Mouse (Mus musculus) embryonic facial prominence, embryonic 15.5 days (tissue): ENCODE measurements around the gene Dnase2b. TPM values are rescaled to one million over a fixed set of nuclear protein-coding genes. Genes with fewer than 3 reads are reported as not detected.

Source experiments
- ATAC-seq: fragments of 200-750 bp; cut with Nextera tagmentation; 2 replicates; pipeline ENCODE4 v1.8.0; 2017; ENCODE audit warnings: low read depth, moderate TSS enrichment; ENCODE audit not compliant: insufficient number of reproducible peaks, low FRiP score, low TSS enrichment
- H3K27ac ChIP-seq: fragments of 300-500 bp; sonication (generic); replicated peaks from 2 replicates; pipeline ENCODE4 v1.5.1; 2015; ENCODE audit warnings: mild to moderate bottlenecking, inconsistent platforms
- H3K27me3 ChIP-seq: fragments of 300-500 bp; sonication (generic); 2 replicates; pipeline ENCODE4 v1.6.1; 2015; ENCODE audit warnings: inconsistent platforms
- H3K36me3 ChIP-seq: fragments of 300-500 bp; sonication (generic); 2 replicates; pipeline ENCODE4 v1.6.1; 2015; ENCODE audit warnings: mild to moderate bottlenecking, inconsistent platforms
- H3K4me1 ChIP-seq: fragments of 300-500 bp; sonication (generic); 2 replicates; pipeline ENCODE4 v1.6.1; 2015; ENCODE audit warnings: inconsistent platforms
- H3K4me2 ChIP-seq: fragments of 300-500 bp; sonication (generic); replicated peaks from 2 replicates; pipeline ENCODE4 v1.6.1; 2015; ENCODE audit warnings: mild to moderate bottlenecking, inconsistent platforms
- H3K4me3 ChIP-seq: fragments of 300-500 bp; sonication (generic); replicated peaks from 2 replicates; pipeline ENCODE4 v1.5.1; 2015; ENCODE audit warnings: mild to moderate bottlenecking, inconsistent platforms
- H3K9ac ChIP-seq: fragments of 300-500 bp; sonication (generic); 2 replicates; pipeline ENCODE4 v1.6.1; 2015; ENCODE audit warnings: inconsistent platforms
- H3K9me3 ChIP-seq: fragments of 300-500 bp; sonication (generic); replicated peaks from 2 replicates; pipeline ENCODE4 v1.6.1; 2016; ENCODE audit warnings: inconsistent platforms
- WGBS: fragments of 180-500 bp; shearing (Covaris S2); methylation state at CpG from one replicate; pipeline ENCODE4 v1.1.7; 2015; 5-methylcytosine and 5-hydroxymethylcytosine counted together
- polyA plus RNA-seq: library from polyadenylated mRNA; unstranded; fragments of >200 nt; fragmentation: Nextera tagmentation; extraction: Ambion mirVana; gene quantifications from 2 replicates; pipeline ENCODE4 v1.2.1, GENCODE M21; 2015

Gene Dnase2b
- 0.21 and 0.48 TPM in 2 replicates for polyA plus RNA-seq

- Histone ChIP-seq H3K27ac (no peak within 1 kb of the TSS), H3K9ac (no peak within 1 kb of the TSS), H3K4me2 (no peak within 1 kb of the TSS), H3K27me3 (no peaks in the 10 kb centered on the region), H3K9me3 (no peaks in the 10 kb centered on the region), H3K36me3 (no peaks in the 10 kb centered on the region), H3K4me3 (no peak within 1 kb of the TSS), H3K4me1 (no peaks in the 10 kb centered on the region)
- ATAC-seq = no peak
- 93% methylated on average over 4 of the region's 4 CpGs for WGBS
These were observed at the start of gene Dnase2b for GRCm38 (mm10) chr3:146615496-146615895. Dnase2b (minus strand) TSS chr3:146615596.

- ATAC-seq = no peak
- no peaks in the 10 kb centered on the region for H3K9me3 ChIP-seq
- no peak overlapping the region for H3K27ac ChIP-seq
- no peaks in the 10 kb centered on the region for H3K27me3 ChIP-seq
- H3K36me3 ChIP-seq = no peaks in the 10 kb centered on the region
- no peak overlapping the region for H3K4me3 ChIP-seq
- H3K4me2 ChIP-seq = no peak overlapping the region
- H3K9ac ChIP-seq = no peak overlapping the region
- H3K4me1 ChIP-seq = no peaks in the 10 kb centered on the region
- WGBS = 67% methylated on average over 7 of the region's 7 CpGs
These were observed 46.5 kb upstream of the Dnase2b start for GRCm38 (mm10) chr3:146661907-146662306.

DNA sequence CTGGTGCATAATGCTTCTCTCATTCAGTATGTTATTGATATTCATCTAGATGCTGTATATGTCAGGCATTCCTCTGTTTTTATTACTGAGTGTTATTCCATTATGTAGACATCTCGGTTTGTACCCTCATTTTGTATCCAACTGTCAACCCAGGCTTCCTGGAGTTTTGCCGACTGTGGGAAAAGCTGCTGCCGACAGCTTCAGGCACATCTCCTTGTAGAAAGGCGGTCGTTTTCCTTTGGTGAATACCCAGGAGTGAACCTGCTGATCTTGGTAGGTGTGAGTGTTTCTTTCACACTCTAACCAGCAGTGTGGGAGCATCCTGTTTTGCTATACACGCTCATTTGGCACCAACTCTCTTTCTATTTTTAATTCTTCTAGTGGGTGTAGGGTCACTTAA is 45.6 kb upstream of the Dnase2b start:
- Histone ChIP-seq H3K4me1 (no peaks in the 10 kb centered on the region), H3K4me3 (no peak overlapping the region), H3K4me2 (no peak overlapping the region), H3K9me3 (no peaks in the 10 kb centered on the region), H3K27ac (no peak overlapping the region), H3K9ac (no peak overlapping the region), H3K36me3 (no peaks in the 10 kb centered on the region), H3K27me3 (no peaks in the 10 kb centered on the region)
- 75% methylated on average over 6 of the region's 6 CpGs for WGBS
- no peak for ATAC-seq

DNA sequence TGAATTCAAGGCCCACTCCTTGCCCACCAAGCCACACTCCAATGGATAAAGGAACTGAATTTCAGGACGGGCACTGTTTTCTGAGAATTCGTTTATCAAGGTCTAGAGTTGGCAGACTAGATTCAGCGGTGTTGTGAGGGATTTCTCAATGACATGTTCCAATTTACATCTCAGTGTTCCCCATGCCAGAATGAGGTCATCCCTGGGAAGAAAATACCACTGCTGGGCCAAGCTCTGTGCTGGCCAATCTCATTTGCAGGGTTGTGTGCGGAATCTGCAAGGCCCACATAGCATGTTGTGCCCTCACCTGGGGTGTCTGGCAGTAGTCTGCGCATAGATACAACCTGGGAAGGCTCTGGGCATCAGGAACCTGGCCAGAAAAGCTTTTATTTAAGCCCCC is 43.9 kb upstream of the Dnase2b start:
- Histone ChIP-seq H3K27ac (no peak overlapping the region), H3K4me2 (no peak overlapping the region), H3K27me3 (no peaks in the 10 kb centered on the region), H3K36me3 (no peaks in the 10 kb centered on the region), H3K4me3 (no peak overlapping the region), H3K4me1 (no peaks in the 10 kb centered on the region), H3K9ac (no peak overlapping the region), H3K9me3 (no peaks in the 10 kb centered on the region)
- ATAC-seq = no peak
- WGBS = 91% methylated on average over 5 of the region's 5 CpGs

DNA sequence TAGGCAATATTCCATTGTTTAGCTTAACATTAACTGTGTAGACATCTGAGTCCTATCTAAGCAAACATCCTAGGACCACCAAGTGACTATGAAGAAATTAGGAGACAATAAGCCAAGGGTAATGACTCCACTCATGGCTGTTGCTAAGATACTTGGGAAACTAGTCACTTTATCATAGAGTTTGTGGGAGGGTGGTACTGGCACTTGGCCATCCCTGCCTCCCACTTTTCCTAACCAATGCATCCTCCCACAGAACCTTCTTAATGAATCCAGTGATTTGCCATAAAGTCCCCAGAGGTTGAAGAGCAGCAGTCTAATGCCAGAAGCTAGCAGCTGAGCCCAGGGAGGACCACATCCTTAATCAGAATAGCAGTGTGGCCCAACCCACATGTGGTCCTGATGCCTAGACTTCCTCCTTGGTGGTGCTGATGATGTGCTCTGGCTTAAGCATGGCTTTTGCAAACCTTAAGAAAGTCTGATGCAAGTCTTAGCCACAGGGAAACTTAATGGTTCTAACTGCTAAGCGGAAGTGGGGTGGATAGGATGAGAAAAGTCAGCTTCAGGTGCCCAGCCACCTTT is 42.8 kb upstream of the Dnase2b start:
- Histone ChIP-seq H3K4me1 (no peaks in the 10 kb centered on the region), H3K36me3 (no peaks in the 10 kb centered on the region), H3K27ac (no peak overlapping the region), H3K9me3 (no peaks in the 10 kb centered on the region), H3K27me3 (no peaks in the 10 kb centered on the region), H3K9ac (no peak overlapping the region), H3K4me3 (no peak overlapping the region), H3K4me2 (no peak overlapping the region)
- no peak for ATAC-seq
- 93% methylated on average over 1 of the region's 1 CpGs for WGBS

DNA sequence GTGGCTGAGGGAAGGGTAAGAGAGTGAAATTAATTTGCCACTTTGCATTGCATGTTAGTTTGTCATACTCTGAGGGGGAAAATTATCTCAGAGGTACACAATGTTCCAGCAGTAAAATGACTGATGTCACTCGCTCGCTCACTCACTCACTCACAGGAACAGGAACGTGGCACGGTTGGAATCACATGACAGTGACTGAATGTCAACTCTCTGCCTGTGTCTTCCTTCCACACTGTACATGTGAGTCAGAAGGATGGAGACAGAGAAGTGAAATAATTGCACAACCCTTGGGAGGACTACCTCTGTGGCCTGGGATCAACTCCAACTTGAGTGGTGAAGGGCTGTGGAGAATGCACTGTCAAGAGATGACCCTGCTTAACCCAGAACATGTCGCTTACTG is 42.0 kb upstream of the Dnase2b start:
- Histone ChIP-seq H3K27ac (no peak overlapping the region), H3K27me3 (no peaks in the 10 kb centered on the region), H3K36me3 (no peaks in the 10 kb centered on the region), H3K9ac (no peak overlapping the region), H3K4me3 (no peak overlapping the region), H3K4me1 (no peaks in the 10 kb centered on the region), H3K4me2 (no peak overlapping the region), H3K9me3 (no peaks in the 10 kb centered on the region)
- 81% methylated on average over 5 of the region's 5 CpGs for WGBS
- no peak for ATAC-seq

DNA sequence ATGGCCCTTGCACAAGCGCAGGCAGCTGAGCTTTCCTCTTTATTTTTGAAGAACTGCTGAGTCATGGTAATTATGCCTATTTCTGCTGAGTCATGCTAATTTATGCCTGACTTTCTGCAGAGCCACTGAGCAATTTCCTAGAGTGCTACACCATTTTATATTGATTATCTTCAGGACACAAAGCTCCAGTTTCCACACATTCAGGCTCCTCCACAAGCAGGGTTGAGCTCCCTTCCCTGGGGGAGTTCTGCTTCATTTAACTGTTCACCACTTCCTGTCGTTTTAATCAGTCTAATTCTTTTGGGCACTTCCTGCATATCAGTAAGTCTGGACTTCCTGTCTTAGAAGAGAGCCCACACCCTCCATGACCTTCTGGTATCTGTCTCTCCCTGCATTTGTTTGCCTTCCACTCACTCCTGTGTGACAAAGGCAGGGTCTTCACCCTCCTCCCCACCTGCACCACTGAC is 39.7 kb upstream of the Dnase2b start:
- Histone ChIP-seq H3K36me3 (no peaks in the 10 kb centered on the region), H3K27ac (no peak overlapping the region), H3K4me2 (no peak overlapping the region), H3K4me1 (no peaks in the 10 kb centered on the region), H3K27me3 (no peaks in the 10 kb centered on the region), H3K4me3 (no peak overlapping the region), H3K9ac (no peak overlapping the region), H3K9me3 (no peaks in the 10 kb centered on the region)
- WGBS = 50% methylated on average over 2 of the region's 2 CpGs
- ATAC-seq = no peak

GRCm38 (mm10) chr3:146653692-146654091 is 38.3 kb upstream of the Dnase2b start:
- no peak overlapping the region for H3K4me2 ChIP-seq
- no peak overlapping the region for H3K27ac ChIP-seq
- WGBS = 57% methylated on average over 6 of the region's 6 CpGs
- ATAC-seq = no peak
- no peaks in the 10 kb centered on the region for H3K9me3 ChIP-seq
- no peaks in the 10 kb centered on the region for H3K27me3 ChIP-seq
- no peaks in the 10 kb centered on the region for H3K4me1 ChIP-seq
- no peak overlapping the region for H3K4me3 ChIP-seq
- no peak overlapping the region for H3K9ac ChIP-seq
- no peaks in the 10 kb centered on the region for H3K36me3 ChIP-seq

- Histone ChIP-seq H3K27me3 (no peaks in the 10 kb centered on the region), H3K27ac (no peak overlapping the region), H3K9ac (no peak overlapping the region), H3K4me3 (no peak overlapping the region), H3K4me1 (no peaks in the 10 kb centered on the region), H3K36me3 (no peaks in the 10 kb centered on the region), H3K4me2 (no peak overlapping the region), H3K9me3 (no peaks in the 10 kb centered on the region)
- no peak for ATAC-seq
- WGBS = 87% methylated on average over 5 of the region's 5 CpGs
These were observed 37.0 kb upstream of the Dnase2b start for GRCm38 (mm10) chr3:146652431-146652830.

DNA sequence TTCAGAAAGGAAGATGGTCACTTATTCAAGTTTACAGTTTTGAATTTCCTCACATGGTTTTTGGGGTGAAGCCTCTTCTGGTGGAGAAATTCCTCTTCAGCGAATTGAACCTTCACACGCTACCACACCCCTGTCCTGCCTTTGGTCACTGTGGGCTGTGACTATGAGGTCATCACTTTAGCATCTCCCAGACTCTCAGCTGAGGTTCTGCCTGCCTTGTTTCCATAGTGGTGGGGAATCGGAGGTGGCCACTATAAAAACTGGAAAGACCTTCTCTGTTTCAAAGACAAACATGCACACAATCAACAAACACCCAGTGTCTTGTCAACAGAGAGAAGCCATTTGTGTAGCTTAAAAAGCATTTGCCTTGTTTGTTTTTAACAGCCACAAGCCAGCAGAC is 35.8 kb upstream of the Dnase2b start, which contains the start of gene 4930503B20Rik:
Gene 4930503B20Rik (minus strand): TSS at position 101 of the 400 bp plus-strand sequence.
- no peak within 1 kb of the TSS for H3K4me2 ChIP-seq
- 86% methylated on average over 3 of the region's 3 CpGs for WGBS
- no peak within 1 kb of the TSS for H3K4me3 ChIP-seq
- H3K9ac ChIP-seq = no peak within 1 kb of the TSS
- no peak within 1 kb of the TSS for H3K27ac ChIP-seq
- H3K36me3 ChIP-seq = no peaks in the 10 kb centered on the region
- ATAC-seq = no peak
- H3K4me1 ChIP-seq = no peaks in the 10 kb centered on the region
- H3K9me3 ChIP-seq = no peaks in the 10 kb centered on the region
- H3K27me3 ChIP-seq = no peaks in the 10 kb centered on the region

DNA sequence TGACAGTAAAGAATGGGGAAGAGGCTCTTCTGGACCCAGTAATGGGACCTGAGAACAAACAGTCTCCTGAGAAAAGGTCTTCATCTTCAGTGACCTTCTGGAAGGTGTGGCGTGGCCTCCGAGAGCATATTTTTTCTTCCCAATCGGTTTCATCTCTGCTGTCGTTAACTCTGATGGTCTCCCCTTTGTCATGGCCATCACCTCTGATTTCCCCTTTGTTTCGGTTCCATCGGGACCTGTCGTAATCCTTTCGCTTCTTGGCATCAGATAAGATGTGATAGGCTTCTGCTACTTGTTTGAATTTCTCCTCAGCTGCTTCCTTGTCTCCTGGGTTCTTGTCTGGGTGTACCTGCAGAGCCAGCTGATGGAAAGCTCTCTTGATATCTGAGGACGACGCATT is 35.3 kb upstream of the Dnase2b start:
- Histone ChIP-seq H3K36me3 (no peaks in the 10 kb centered on the region), H3K9me3 (no peaks in the 10 kb centered on the region), H3K9ac (no peak overlapping the region), H3K27me3 (no peaks in the 10 kb centered on the region), H3K4me3 (no peak overlapping the region), H3K27ac (no peak overlapping the region), H3K4me2 (no peak overlapping the region), H3K4me1 (no peaks in the 10 kb centered on the region)
- no peak for ATAC-seq
- 87% methylated on average over 10 of the region's 10 CpGs for WGBS

GRCm38 (mm10) chr3:146649311-146649894 is 34.0 kb upstream of the Dnase2b start:
- Histone ChIP-seq H3K9ac (no peak overlapping the region), H3K27me3 (no peaks in the 10 kb centered on the region), H3K36me3 (no peaks in the 10 kb centered on the region), H3K27ac (no peak overlapping the region), H3K4me3 (no peak overlapping the region), H3K9me3 (no peaks in the 10 kb centered on the region), H3K4me1 (no peaks in the 10 kb centered on the region), H3K4me2 (no peak overlapping the region)
- 45% methylated on average over 10 of the region's 10 CpGs for WGBS
- no peak for ATAC-seq
